Mouse (Mus musculus) lung, adult 18-20 months (tissue): ENCODE measurements around the gene C5ar1.
"Not testable (repeated sequence)": the region's sequence is repeated elsewhere in the genome, so short reads cannot be mapped to it uniquely, and the experiment has no call there.

Experiments
- DNase-seq, 2 experiments: peaks; one replicate each; pipeline ENCODE4 v3.0.0; 2022; ENCODE audit warnings: mixed read lengths in 2 of 2

Gene C5ar1

GRCm38 (mm10) chr7:16274922-16275890 is 15.9 kb upstream of the C5ar1 start:
- DNase-seq = no peak

GRCm38 (mm10) chr7:16273766-16274140 is 14.4 kb upstream of the C5ar1 start:
- peak; percentile 68 to 71 for DNase-seq

DNA sequence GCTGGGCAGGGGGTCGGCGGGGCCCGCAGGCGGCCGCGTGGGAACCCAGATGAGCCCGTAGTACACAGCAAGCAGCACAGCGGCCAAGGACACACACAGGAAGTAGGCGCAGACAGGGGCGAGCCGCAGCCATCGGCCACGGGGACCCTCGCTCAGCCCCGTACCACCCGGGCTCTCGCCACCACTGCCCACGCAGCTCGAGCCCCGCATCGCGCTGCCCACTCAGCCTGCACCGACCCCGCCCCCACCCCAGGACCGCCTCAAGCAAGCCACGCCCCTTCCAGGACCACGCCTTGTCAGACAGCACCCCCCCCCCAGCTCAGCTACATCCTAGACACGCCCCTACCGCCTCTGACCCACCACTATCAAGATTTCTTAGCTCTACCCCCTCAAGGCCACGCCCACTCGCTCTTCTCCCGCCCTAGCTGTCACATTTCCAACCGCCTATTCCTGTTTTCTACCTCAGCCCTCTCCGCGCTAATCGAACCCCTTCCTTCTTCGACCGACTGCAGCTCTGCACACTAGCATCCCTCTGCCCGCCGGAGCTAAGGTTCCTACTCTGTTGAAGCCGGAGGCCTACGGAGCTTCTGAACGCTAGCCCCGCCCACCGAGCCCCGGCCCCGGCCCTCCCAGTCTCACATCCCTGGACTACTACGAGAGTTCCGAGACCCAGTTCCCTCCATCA is 13.9 kb upstream of the C5ar1 start, which contains the start of gene Inafm1:
Gene Inafm1, minus strand, starts transcription at position 537 of the 685 bp plus-strand sequence.
- peak; percentile 91 to 93 for DNase-seq

GRCm38 (mm10) chr7:16272681-16273080 is 13.3 kb upstream of the C5ar1 start:
- peak; percentile 71 to 74 for DNase-seq

GRCm38 (mm10) chr7:16271139-16271538 is 11.8 kb upstream of the C5ar1 start:
- no peak for DNase-seq

DNA sequence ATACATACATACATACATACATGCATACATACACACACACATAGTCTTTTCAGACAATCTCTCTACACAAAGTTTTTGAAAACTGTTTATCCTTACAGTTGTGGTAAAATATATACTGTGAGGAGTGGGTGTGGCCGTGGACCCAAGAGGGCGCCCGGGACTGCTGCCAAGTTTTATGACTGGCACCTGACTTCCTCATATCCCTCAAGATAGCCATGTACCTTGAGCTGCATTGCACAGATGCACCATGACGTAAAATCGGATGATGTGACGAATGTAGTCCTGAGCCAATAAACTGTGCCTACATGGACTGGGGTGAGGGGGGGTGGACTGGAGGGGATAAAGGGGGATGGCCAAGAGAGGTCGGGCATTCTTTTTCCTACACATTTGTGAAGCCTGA is 7.3 kb upstream of the C5ar1 start:
- DNase-seq = not testable (repeated sequence)

GRCm38 (mm10) chr7:16265856-16266255 is 6.5 kb upstream of the C5ar1 start:
- DNase-seq = no peak

GRCm38 (mm10) chr7:16263843-16264242 is 4.5 kb upstream of the C5ar1 start:
- DNase-seq = no peak

- peak; percentile 72 to 80 for DNase-seq
Observed at GRCm38 (mm10) chr7:16263015-16263787, 3.9 kb upstream of the C5ar1 start.

DNA sequence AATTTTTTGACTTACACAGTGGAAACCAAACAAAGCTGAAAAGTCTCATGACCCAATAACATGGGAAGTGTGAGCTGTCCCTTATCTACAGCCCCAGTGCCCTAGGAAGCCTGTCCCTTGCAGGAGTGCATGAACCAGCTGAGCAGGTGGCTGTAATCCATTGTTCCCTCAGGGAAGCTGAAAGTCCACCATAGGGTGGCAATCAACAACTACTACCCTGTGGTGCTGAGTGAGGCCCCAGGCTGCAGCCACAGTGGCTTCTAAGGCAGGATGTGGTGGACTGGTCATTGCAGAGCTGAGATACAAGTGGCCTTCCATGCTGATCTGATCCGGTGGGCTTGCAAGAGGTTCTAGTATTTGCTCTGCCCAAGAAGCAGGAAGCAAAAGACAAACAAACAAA is 1.8 kb upstream of the C5ar1 start:
- no peak for DNase-seq

DNA sequence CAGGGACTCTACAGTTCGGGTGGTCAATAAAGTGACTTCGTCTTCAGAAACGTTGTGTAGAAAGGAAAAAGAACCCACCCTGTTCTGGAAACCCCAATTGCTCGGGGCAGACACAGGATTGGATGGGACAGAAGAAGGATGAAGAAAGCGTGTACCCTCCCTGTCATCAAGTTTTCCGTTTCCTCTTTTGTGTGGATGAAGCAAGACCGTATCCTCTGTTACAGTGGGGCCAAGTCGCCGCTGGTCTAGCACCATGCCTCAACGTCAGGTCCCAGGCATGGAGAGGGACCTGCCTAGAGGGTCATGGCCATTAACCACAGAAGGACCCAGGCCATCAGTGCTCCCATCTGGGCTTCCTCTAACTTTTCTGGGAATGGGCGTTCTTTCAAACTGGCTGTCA is 1.5 kb downstream of the C5ar1 start:
- DNase-seq = peak in 1 of 2 experiments; percentile 30

GRCm38 (mm10) chr7:16255963-16256362 is 3.4 kb downstream of the C5ar1 start:
- not testable (repeated sequence) for DNase-seq

DNA sequence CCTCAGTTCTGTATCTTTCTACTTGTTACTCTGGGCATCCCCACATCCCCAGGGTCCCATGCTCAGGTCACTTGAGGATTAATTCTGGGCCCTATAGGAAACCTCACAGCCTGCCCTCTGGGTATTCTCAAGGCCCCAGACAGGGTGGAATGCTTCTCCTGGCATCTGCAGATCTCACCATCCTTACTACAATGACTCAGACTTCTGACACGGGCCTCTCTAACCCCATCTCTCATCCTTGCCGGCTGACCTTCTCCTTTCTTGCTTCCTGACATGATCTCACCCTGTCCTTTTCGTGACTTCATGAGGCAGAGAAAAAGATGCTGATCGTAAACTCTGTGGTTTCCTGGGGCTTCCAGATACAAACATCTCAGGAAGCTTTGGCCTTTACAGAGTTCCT is 5.1 kb downstream of the C5ar1 start:
- peak in 1 of 2 experiments; percentile 27 for DNase-seq

- no peak for DNase-seq
Observed at GRCm38 (mm10) chr7:16250687-16251086, 8.7 kb downstream of the C5ar1 start.

- peak; percentile 49 to 56 for DNase-seq
Observed at GRCm38 (mm10) chr7:16245958-16246357, 13.4 kb downstream of the C5ar1 start.

GRCm38 (mm10) chr7:16244067-16244466 is 15.3 kb downstream of the C5ar1 start, which contains the start of gene C5ar2:
Gene C5ar2, minus strand, starts transcription at chr7:16244154.
- peak; percentile 65 to 70 for DNase-seq

DNA sequence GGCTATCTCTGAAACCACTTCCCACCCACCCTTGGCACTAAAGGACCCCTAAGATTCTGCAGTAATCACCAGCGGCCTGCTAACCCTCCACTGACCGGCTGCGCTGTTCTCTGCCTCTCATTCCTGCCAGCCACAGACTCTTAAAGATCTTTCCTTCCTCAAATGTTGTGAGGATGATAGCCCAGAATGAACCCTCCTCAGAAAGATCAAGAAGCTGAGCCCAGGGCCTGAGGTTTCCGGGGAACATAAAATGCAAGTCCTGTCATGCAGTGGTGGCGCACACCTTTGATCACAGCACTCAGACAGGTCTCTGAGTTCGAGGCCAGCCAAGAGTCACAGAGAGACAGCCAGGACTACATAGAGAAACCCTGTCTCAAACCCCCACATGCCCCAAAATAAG is 17.1 kb downstream of the C5ar1 start:
- DNase-seq = no peak

GRCm38 (mm10) chr7:16241787-16242186 is 17.6 kb downstream of the C5ar1 start:
- DNase-seq = no peak

GRCm38 (mm10) chr7:16240978-16241303 is 18.4 kb downstream of the C5ar1 start:
- DNase-seq = no peak

GRCm38 (mm10) chr7:16240281-16240977 is 18.9 kb downstream of the C5ar1 start:
- DNase-seq = no peak

- DNase-seq = peak; percentile 58 to 69
Observed at GRCm38 (mm10) chr7:16239554-16239997, 19.8 kb downstream of the C5ar1 start.

DNA sequence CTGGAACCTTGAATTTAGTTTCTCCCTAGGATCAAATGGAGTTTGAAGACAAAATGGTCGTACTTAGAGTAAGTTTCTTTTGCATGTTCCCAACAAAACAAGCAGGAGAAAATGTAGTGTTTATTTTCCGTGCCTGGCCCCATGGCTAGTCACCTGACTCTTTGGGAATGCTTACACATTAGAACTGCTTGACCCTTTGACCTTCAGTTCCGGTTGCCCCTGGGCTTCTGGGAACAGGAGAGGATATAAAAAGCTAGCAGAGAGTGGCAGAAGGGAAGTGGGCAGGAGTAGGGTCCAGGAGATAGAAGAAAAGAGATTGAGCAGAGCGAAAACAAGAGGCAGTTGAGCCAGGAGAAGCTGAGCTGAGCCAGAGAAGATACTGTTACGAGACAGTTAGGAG is 29.5 kb downstream of the C5ar1 start:
- peak; percentile 53 to 71 for DNase-seq
